Mouse (Mus musculus): ENCODE data around the gene Ttc28. TPM values are rescaled to one million over a fixed set of nuclear protein-coding genes. Genes with fewer than 3 reads are reported as not detected.

Gene Ttc28
- total RNA-seq, 1 experiment = 5.8 TPM

DNA sequence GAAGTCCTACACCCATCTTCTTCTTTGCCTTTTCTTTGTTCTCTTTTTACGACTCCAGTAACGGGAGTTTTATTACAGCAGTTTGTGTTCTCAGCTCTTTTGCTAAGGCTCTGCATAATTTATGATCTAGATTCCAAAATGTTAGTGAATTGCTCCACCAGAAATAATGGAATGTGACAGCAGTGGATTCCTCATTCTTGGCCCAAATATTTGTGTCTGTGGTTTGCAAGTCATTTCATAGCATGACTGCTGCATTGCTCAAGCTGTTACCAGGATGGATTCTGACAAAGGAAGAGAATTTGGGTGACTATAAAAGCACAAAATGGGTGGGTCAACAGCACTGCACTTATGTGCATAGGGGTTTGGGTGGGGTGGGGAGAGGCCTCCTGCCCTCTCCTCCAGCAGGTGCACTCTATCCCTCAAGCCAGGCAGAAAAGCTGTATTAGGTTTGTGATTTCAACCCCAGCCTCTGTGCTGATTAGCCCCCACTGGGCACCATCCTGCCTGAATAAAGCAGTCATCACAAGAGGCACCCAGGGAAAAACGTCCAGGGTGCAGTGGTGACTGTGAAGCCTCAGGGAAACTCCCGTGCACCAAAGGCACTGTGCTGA lies 325.5 kb downstream of the Ttc28 start:
- no peak overlapping the region for H3K9ac ChIP-seq (ENCODE audit: insufficient read depth, low read depth, low read length, poor library complexity, severe bottlenecking)
- no peaks in the 10 kb centered on the region for H3K36me3 ChIP-seq (ENCODE audit: control insufficient read depth, insufficient read depth, low read length, poor library complexity, severe bottlenecking)
- H3K27ac ChIP-seq (ENCODE audit: insufficient read depth, low read depth, low read length, poor library complexity, severe bottlenecking) = no peak overlapping the region
- in situ Hi-C loops (cut with MboI; ENCODE audit: low sequenced_read_pairs in 2 of 2, unreplicated experiment in 2 of 2) = no loop called here
- H3K4me3 ChIP-seq (ENCODE audit: insufficient read depth in 1 of 2, low read depth in 1 of 2, low read length in 2 of 2, poor library complexity in 1 of 2, severe bottlenecking in 1 of 2) = no peak overlapping the region
- TF ChIP-seq ZC3H11A (IDR thresholded peaks at IDR 0.05; ENCODE audit: borderline replicate concordance, low read depth, low read length) (no peak), MAFK (IDR thresholded peaks at IDR 0.05; ENCODE audit: insufficient read depth, low read depth, low read length) (no peak), ZNF384 (IDR thresholded peaks at IDR 0.05; ENCODE audit: low read depth, low read length) (no peak), CHD2 (IDR thresholded peaks at IDR 0.05; ENCODE audit: low read depth, low read length) (no peak), HCFC1 (IDR thresholded peaks at IDR 0.05; ENCODE audit: borderline replicate concordance, insufficient read depth, low read length) (no peak)
- H3K9me3 ChIP-seq (ENCODE audit: control insufficient read depth, insufficient read depth, low read depth, low read length) = no peaks in the 10 kb centered on the region
- no peak for DNase-seq (ENCODE audit: low read depth, low spot score)
- H3K4me1 ChIP-seq (ENCODE audit: control insufficient read depth in 2 of 2, insufficient read depth in 2 of 2, low read length in 2 of 2, poor library complexity in 1 of 2) = peaks cover 0 to 7% of the 10 kb centered on the region in 2 experiments; a peak in 2 of 4 replicates

DNA sequence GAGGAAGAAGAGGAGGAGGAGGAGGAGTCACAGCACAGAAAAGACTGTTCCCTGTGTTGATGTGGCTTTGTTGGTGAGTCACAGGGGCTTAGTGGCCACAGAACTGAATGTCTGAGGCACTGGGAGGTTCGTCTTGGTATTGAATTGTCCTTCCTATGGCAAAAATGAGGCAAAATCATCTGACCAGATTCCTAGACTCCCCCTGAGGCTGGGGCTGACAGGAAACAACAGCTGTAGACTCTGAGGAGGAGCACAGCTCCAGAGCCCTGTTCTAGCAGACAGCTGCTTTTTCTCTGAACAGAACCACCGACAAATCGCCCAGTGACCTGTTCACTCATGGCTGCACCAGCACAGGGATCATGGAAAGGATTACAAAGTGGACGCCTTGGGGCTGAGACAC lies 326.2 kb downstream of the Ttc28 start:
- Histone ChIP-seq H3K9ac (ENCODE audit: insufficient read depth, low read depth, low read length, poor library complexity, severe bottlenecking) (no peak overlapping the region), H3K27ac (ENCODE audit: insufficient read depth, low read depth, low read length, poor library complexity, severe bottlenecking) (no peak overlapping the region), H3K4me3 (ENCODE audit: insufficient read depth in 1 of 2, low read depth in 1 of 2, low read length in 2 of 2, poor library complexity in 1 of 2, severe bottlenecking in 1 of 2) (no peak overlapping the region), H3K36me3 (ENCODE audit: control insufficient read depth, insufficient read depth, low read length, poor library complexity, severe bottlenecking) (no peaks in the 10 kb centered on the region), H3K9me3 (ENCODE audit: control insufficient read depth, insufficient read depth, low read depth, low read length) (no peaks in the 10 kb centered on the region), H3K4me1 (ENCODE audit: control insufficient read depth in 2 of 2, insufficient read depth in 2 of 2, low read length in 2 of 2, poor library complexity in 1 of 2) (peaks cover 0 to 7% of the 10 kb centered on the region in 2 experiments; a peak in 2 of 4 replicates)
- in situ Hi-C loops (cut with MboI; ENCODE audit: low sequenced_read_pairs in 2 of 2, unreplicated experiment in 2 of 2) = no loop called here
- TF ChIP-seq MAFK (IDR thresholded peaks at IDR 0.05; ENCODE audit: insufficient read depth, low read depth, low read length) = no peak
- DNase-seq (ENCODE audit: low read depth, low spot score) = no peak

DNA sequence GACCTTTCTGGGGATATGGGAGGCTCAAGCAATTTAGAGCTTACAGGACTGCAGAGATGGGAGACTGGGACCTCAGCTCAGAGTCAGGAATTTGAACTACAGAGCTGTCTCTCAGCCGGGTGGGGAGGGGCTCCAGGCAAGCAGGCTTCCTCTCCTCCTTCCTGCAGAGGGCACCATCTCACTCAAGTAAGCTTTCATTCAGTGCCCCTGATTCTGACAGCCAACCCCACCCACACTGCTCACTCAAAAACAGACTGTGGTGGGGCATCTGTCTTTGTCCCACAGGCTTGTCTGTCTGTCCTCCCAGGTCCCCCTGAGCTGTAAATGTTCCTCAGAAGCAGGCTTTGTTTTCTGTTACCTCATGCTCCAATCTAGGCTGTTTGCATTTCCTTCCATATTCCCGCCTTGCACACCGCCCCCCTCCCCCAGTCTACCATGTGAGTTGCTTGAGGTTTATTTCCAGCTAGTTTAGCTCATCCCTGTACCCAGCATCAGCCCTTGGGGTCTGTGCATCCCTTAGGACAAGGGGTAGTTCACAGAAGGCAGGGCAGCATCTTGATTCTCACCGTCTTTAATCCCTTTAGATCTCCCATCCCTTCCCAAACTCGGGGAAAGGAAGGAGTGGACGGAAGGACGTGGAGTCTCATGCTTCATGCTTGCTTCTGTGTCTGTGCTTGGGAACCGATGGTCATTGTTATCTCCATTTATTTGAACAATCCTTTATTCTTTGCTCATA lies 328.5 kb downstream of the Ttc28 start:
- no peak overlapping the region for H3K4me3 ChIP-seq (ENCODE audit: insufficient read depth in 1 of 2, low read depth in 1 of 2, low read length in 2 of 2, poor library complexity in 1 of 2, severe bottlenecking in 1 of 2)
- no peak overlapping the region for H3K27ac ChIP-seq (ENCODE audit: insufficient read depth, low read depth, low read length, poor library complexity, severe bottlenecking)
- H3K4me1 ChIP-seq (ENCODE audit: control insufficient read depth in 2 of 2, insufficient read depth in 2 of 2, low read length in 2 of 2, poor library complexity in 1 of 2) = peaks cover 0 to 7% of the 10 kb centered on the region in 2 experiments; a peak in 2 of 4 replicates
- peak overlapping the region; percentile 13; the same call in 1 of the 2 replicates for H3K9ac ChIP-seq (ENCODE audit: insufficient read depth, low read depth, low read length, poor library complexity, severe bottlenecking)
- in situ Hi-C loops (cut with MboI; ENCODE audit: low sequenced_read_pairs in 2 of 2, unreplicated experiment in 2 of 2) = no loop called here
- no peaks in the 10 kb centered on the region for H3K9me3 ChIP-seq (ENCODE audit: control insufficient read depth, insufficient read depth, low read depth, low read length)
- no peaks in the 10 kb centered on the region for H3K36me3 ChIP-seq (ENCODE audit: control insufficient read depth, insufficient read depth, low read length, poor library complexity, severe bottlenecking)
- peak; percentile 45 for DNase-seq (ENCODE audit: low read depth, low spot score)
- TF ChIP-seq ZNF384 (IDR thresholded peaks at IDR 0.05; ENCODE audit: low read depth, low read length) (no peak), HCFC1 (IDR thresholded peaks at IDR 0.05; ENCODE audit: borderline replicate concordance, insufficient read depth, low read length) (no peak), MAFK (IDR thresholded peaks at IDR 0.05; ENCODE audit: insufficient read depth, low read depth, low read length) (no peak), CHD2 (IDR thresholded peaks at IDR 0.05; ENCODE audit: low read depth, low read length) (no peak), ZC3H11A (IDR thresholded peaks at IDR 0.05; ENCODE audit: borderline replicate concordance, low read depth, low read length) (no peak)

GRCm38 (mm10) chr5:111208660-111208969 lies 329.0 kb downstream of the Ttc28 start:
- no peak overlapping the region for H3K4me3 ChIP-seq (ENCODE audit: insufficient read depth in 1 of 2, low read depth in 1 of 2, low read length in 2 of 2, poor library complexity in 1 of 2, severe bottlenecking in 1 of 2)
- no peak overlapping the region for H3K9ac ChIP-seq (ENCODE audit: insufficient read depth, low read depth, low read length, poor library complexity, severe bottlenecking)
- H3K9me3 ChIP-seq (ENCODE audit: control insufficient read depth, insufficient read depth, low read depth, low read length) = no peaks in the 10 kb centered on the region
- H3K36me3 ChIP-seq (ENCODE audit: control insufficient read depth, insufficient read depth, low read length, poor library complexity, severe bottlenecking) = no peaks in the 10 kb centered on the region
- no peak overlapping the region for H3K27ac ChIP-seq (ENCODE audit: insufficient read depth, low read depth, low read length, poor library complexity, severe bottlenecking)
- DNase-seq (ENCODE audit: low read depth, low spot score) = peak; percentile 42
- H3K4me1 ChIP-seq (ENCODE audit: control insufficient read depth in 2 of 2, insufficient read depth in 2 of 2, low read length in 2 of 2, poor library complexity in 1 of 2) = peaks cover 0 to 7% of the 10 kb centered on the region in 2 experiments; a peak in 2 of 4 replicates
- in situ Hi-C loops (cut with MboI; ENCODE audit: low sequenced_read_pairs in 2 of 2, unreplicated experiment in 2 of 2) = no loop called here
- TF ChIP-seq ZC3H11A (IDR thresholded peaks at IDR 0.05; ENCODE audit: borderline replicate concordance, low read depth, low read length) (no peak), ZNF384 (IDR thresholded peaks at IDR 0.05; ENCODE audit: low read depth, low read length) (no peak), MAFK (IDR thresholded peaks at IDR 0.05; ENCODE audit: insufficient read depth, low read depth, low read length) (no peak)
